Mouse (Mus musculus): Measurements from ENCODE around the gene Disc1.

The Disc1 gene

GRCm38 (mm10) chr8:125306665-125307064 is 252.7 kb downstream of the Disc1 start:
- no peak for DNase-seq (ENCODE audit: low read depth, low spot score)

- DNase-seq (ENCODE audit: low read depth, low spot score), result no peak
Measured at GRCm38 (mm10) chr8:125309985-125310384, 256.0 kb downstream of the Disc1 start.
